Mouse (Mus musculus): ENCODE results near the gene Hist1h3a.

DNA sequence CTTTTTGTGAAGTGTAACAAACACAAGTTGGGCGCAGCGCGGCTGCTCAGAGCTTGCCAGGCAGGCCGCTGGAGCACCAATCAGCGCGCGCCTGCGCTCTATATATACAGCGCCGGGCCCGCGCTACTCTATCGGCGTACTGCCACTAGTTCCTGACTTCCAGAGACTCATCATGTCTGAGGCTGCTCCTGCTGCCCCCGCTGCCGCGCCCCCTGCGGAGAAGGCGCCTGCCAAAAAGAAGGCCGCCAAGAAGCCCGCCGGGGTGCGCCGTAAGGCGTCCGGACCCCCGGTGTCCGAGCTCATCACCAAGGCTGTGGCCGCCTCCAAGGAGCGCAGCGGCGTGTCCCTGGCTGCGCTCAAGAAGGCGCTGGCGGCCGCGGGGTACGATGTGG is 23.5 kb downstream of the Hist1h3a start, which contains the start of gene Hist1h1c:
- TF ChIP-seq CTCF (IDR thresholded peaks at IDR 0.05; ENCODE audit: extremely low read depth, insufficient read depth, low read length), result no peak
- TF ChIP-seq POLR2A (IDR thresholded peaks at IDR 0.05; ENCODE audit: extremely low read depth, insufficient read depth, low read length), result peak; percentile 97

Measured in cortical plate, adult 2 months (tissue).